Mouse (Mus musculus) lung, postnatal 0 days (tissue): ENCODE data around the gene Spsb4. TPM values are rescaled to one million over a fixed set of nuclear protein-coding genes. Genes with fewer than 3 reads are reported as not detected.

Experiments
- ATAC-seq: fragments of 200-750 bp; cut with Nextera tagmentation; 2 replicates; pipeline ENCODE4 v1.8.0; 2017; ENCODE audit warnings: moderate library complexity
- DNase-seq: peaks from one replicate; pipeline ENCODE4 v3.0.0-alpha.2; 2016; ENCODE audit warnings: low spot score
- H3K27ac ChIP-seq: fragments of 300-500 bp; sonication (generic); 2 replicates; pipeline ENCODE4 v1.5.1; 2014; ENCODE audit warnings: antibody characterized with exemption, mild to moderate bottlenecking, low read length, mixed read lengths
- H3K27me3 ChIP-seq: fragments of 300-500 bp; sonication (generic); replicated peaks from 2 replicates; pipeline ENCODE4 v1.6.1; 2014; ENCODE audit warnings: low read length, mixed read lengths; ENCODE audit not compliant: insufficient read depth
- H3K36me3 ChIP-seq: fragments of 300-500 bp; sonication (generic); 2 replicates; pipeline ENCODE4 v1.6.1; 2014; ENCODE audit warnings: low read length, mixed read lengths; ENCODE audit not compliant: insufficient read depth
- H3K4me1 ChIP-seq: fragments of 300-500 bp; sonication (generic); 2 replicates; pipeline ENCODE4 v1.6.1; 2014; ENCODE audit warnings: antibody characterized with exemption, low read depth, low read length, mixed read lengths; ENCODE audit not compliant: insufficient read depth
- H3K4me2 ChIP-seq: fragments of 300-500 bp; sonication (generic); replicated peaks from 2 replicates; pipeline ENCODE4 v1.6.1; 2014; ENCODE audit warnings: low read depth, mild to moderate bottlenecking, low read length, moderate library complexity, mixed read lengths
- H3K4me3 ChIP-seq: fragments of 300-500 bp; sonication (generic); 2 replicates; pipeline ENCODE4 v1.5.1; 2014; ENCODE audit warnings: low read depth, low read length
- H3K9ac ChIP-seq: fragments of 300-500 bp; sonication (generic); replicated peaks from 2 replicates; pipeline ENCODE4 v1.6.1; 2014; ENCODE audit warnings: low read depth, mild to moderate bottlenecking
- H3K9me3 ChIP-seq: fragments of 300-500 bp; sonication (generic); 2 replicates; pipeline ENCODE4 v1.6.1; 2016; ENCODE audit warnings: low read length, mixed read lengths
- CTCF ChIP-seq: IDR thresholded peaks from 2 replicates; pipeline ENCODE4 v1.5.1; 2016; ENCODE audit warnings: antibody characterized with exemption, mild to moderate bottlenecking
- EP300 ChIP-seq: IDR thresholded peaks from 2 replicates; pipeline ENCODE4 v1.6.1; 2016; ENCODE audit warnings: antibody characterized with exemption, mild to moderate bottlenecking, control low read depth
- WGBS: fragments of 180-500 bp; shearing (Covaris S2); extraction: QIAGEN DNeasy Blood & Tissue Kit; methylation state at CpG from one replicate; pipeline ENCODE4 v1.1.7; 2014; 5-methylcytosine and 5-hydroxymethylcytosine counted together
- polyA plus RNA-seq: library from polyadenylated mRNA; unstranded; fragments of >200 nt; fragmentation: Nextera tagmentation; extraction: Ambion mirVana; gene quantifications from 2 replicates; pipeline ENCODE4 v1.2.1, GENCODE M21; 2015

Spsb4 gene
- polyA plus RNA-seq, 1 experiment from 2014 or later, result 2.2 TPM

- Histone ChIP-seq H3K4me2 (no peak overlapping the region), H3K9ac (no peak overlapping the region), H3K36me3 (no peaks in the 10 kb centered on the region), H3K27me3 (peaks cover 14% of the 10 kb centered on the region; the same call in 1 of the 2 replicates), H3K4me3 (no peak overlapping the region), H3K9me3 (no peaks in the 10 kb centered on the region), H3K27ac (no peak overlapping the region), H3K4me1 (0 out of 2 replicates have a peak, but pooled peaks cover 7% of the 10 kb centered on the region)
- TF ChIP-seq CTCF (no peak), EP300 (no peak)
- DNase-seq, result no peak
- no peak for ATAC-seq
- WGBS, result 43% methylated on average over 2 of the region's 2 CpGs
These were observed 1.0 kb upstream of the Spsb4 start for GRCm38 (mm10) chr9:97019686-97020085.

- H3K9me3 ChIP-seq, result no peaks in the 10 kb centered on the region
- ATAC-seq (no peak), DNase-seq (no peak)
- no peak overlapping the region for H3K27ac ChIP-seq
- H3K4me3 ChIP-seq, result peak overlapping the region; percentile 54
- 0 out of 2 replicates have a peak, but pooled peaks cover 7% of the 10 kb centered on the region for H3K4me1 ChIP-seq
- H3K9ac ChIP-seq, result no peak overlapping the region
- TF ChIP-seq EP300 (no peak), CTCF (no peak)
- no peaks in the 10 kb centered on the region for H3K36me3 ChIP-seq
- 4% methylated on average over 11 of the region's 11 CpGs for WGBS
- peaks cover 14% of the 10 kb centered on the region; the same call in 1 of the 2 replicates for H3K27me3 ChIP-seq
- H3K4me2 ChIP-seq, result peak overlapping the region; percentile 98
These were observed 588 bp upstream of the Spsb4 start for GRCm38 (mm10) chr9:97019231-97019630.

GRCm38 (mm10) chr9:97017811-97018641, 617 bp downstream of the Spsb4 start:
- Histone ChIP-seq H3K9me3 (no peaks in the 10 kb centered on the region), H3K27me3 (peaks cover 14% of the 10 kb centered on the region; the same call in 1 of the 2 replicates), H3K9ac (no peak overlapping the region), H3K4me1 (0 out of 2 replicates have a peak, but pooled peaks cover 7% of the 10 kb centered on the region), H3K27ac (no peak overlapping the region), H3K4me3 (peak overlapping the region; percentile 54), H3K4me2 (peak overlapping the region; percentile 98), H3K36me3 (no peaks in the 10 kb centered on the region)
- ATAC-seq (peak; percentile 58), DNase-seq (peak; percentile 64)
- TF ChIP-seq CTCF (peak; percentile 54), EP300 (no peak)
- WGBS, result under 1% methylated on average over 58 of the region's 62 CpGs

GRCm38 (mm10) chr9:97017121-97017810, 1.4 kb downstream of the Spsb4 start:
- H3K9me3 ChIP-seq, result no peaks in the 10 kb centered on the region
- peak overlapping the region; percentile 54 for H3K4me3 ChIP-seq
- WGBS, result 1% methylated on average over 34 of the region's 34 CpGs
- peak overlapping the region; percentile 98 for H3K4me2 ChIP-seq
- H3K36me3 ChIP-seq, result no peaks in the 10 kb centered on the region
- peaks cover 14% of the 10 kb centered on the region; the same call in 1 of the 2 replicates for H3K27me3 ChIP-seq
- DNase-seq, result no peak
- H3K9ac ChIP-seq, result no peak overlapping the region
- no peak overlapping the region for H3K27ac ChIP-seq
- 0 out of 2 replicates have a peak, but pooled peaks cover 7% of the 10 kb centered on the region for H3K4me1 ChIP-seq
- TF ChIP-seq CTCF, result no peak
- no peak for TF ChIP-seq EP300
- no peak for ATAC-seq

GRCm38 (mm10) chr9:97015751-97016150, 2.9 kb downstream of the Spsb4 start:
- no peak for ATAC-seq
- H3K9ac ChIP-seq, result no peak overlapping the region
- H3K4me2 ChIP-seq, result no peak overlapping the region
- no peak overlapping the region for H3K4me3 ChIP-seq
- TF ChIP-seq CTCF, result no peak
- no peak for TF ChIP-seq EP300
- no peaks in the 10 kb centered on the region for H3K9me3 ChIP-seq
- 37% methylated on average over 6 of the region's 6 CpGs for WGBS
- peaks cover 14% of the 10 kb centered on the region; the same call in 1 of the 2 replicates for H3K27me3 ChIP-seq
- no peaks in the 10 kb centered on the region for H3K36me3 ChIP-seq
- H3K4me1 ChIP-seq, result 0 out of 2 replicates have a peak, but pooled peaks cover 7% of the 10 kb centered on the region
- DNase-seq, result no peak
- H3K27ac ChIP-seq, result no peak overlapping the region

GRCm38 (mm10) chr9:97013698-97014097, 4.9 kb downstream of the Spsb4 start:
- Histone ChIP-seq H3K4me2 (no peak overlapping the region), H3K4me3 (no peak overlapping the region), H3K9me3 (no peaks in the 10 kb centered on the region), H3K9ac (no peak overlapping the region), H3K27ac (no peak overlapping the region), H3K4me1 (0 out of 2 replicates have a peak, but pooled peaks cover 7% of the 10 kb centered on the region), H3K27me3 (peaks cover 7% of the 10 kb centered on the region; the same call in 1 of the 2 replicates), H3K36me3 (no peaks in the 10 kb centered on the region)
- TF ChIP-seq EP300 (no peak), CTCF (no peak)
- DNase-seq (no peak), ATAC-seq (no peak)
- WGBS, result 80% methylated on average over 9 of the region's 9 CpGs
